Mouse (Mus musculus) neural tube, embryonic 14.5 days (tissue): ENCODE results near the gene Zfp553. TPM values are rescaled to one million over a fixed set of nuclear protein-coding genes. Genes with fewer than 3 reads are reported as not detected.
A peak's percentile ranks its signal among the peaks of the same experiment; 100 is the strongest.

ENCODE experiments used
- ATAC-seq: fragments of 200-750 bp; cut with Nextera tagmentation; 2 replicates; pipeline ENCODE4 v1.8.0; 2017; ENCODE audit warnings: low read depth, mild to moderate bottlenecking, moderate TSS enrichment, moderate library complexity
- H3K27ac ChIP-seq: fragments of 300-500 bp; sonication (generic); 2 replicates; pipeline ENCODE4 v1.5.1; 2014; ENCODE audit warnings: low read depth, mild to moderate bottlenecking, control low read depth, low read length, moderate library complexity, mixed read lengths
- H3K27me3 ChIP-seq: fragments of 300-500 bp; sonication (generic); 2 replicates; pipeline ENCODE4 v1.6.1; 2014; ENCODE audit warnings: low read length; ENCODE audit not compliant: control insufficient read depth, insufficient read depth
- H3K36me3 ChIP-seq: fragments of 300-500 bp; sonication (generic); 2 replicates; pipeline ENCODE4 v1.6.1; 2014; ENCODE audit warnings: low read length, mixed read lengths; ENCODE audit not compliant: control insufficient read depth, insufficient read depth
- H3K4me1 ChIP-seq: fragments of 300-500 bp; sonication (generic); 2 replicates; pipeline ENCODE4 v1.6.1; 2014; ENCODE audit warnings: low read length; ENCODE audit not compliant: control insufficient read depth, insufficient read depth
- H3K4me2 ChIP-seq: fragments of 300-500 bp; sonication (generic); 2 replicates; pipeline ENCODE4 v1.6.1; 2014; ENCODE audit warnings: mild to moderate bottlenecking, low read depth, low read length, control low read depth
- H3K4me3 ChIP-seq: fragments of 300-500 bp; sonication (generic); 2 replicates; pipeline ENCODE4 v1.5.1; 2014; ENCODE audit warnings: low read depth, low read length, control low read depth, mixed read lengths
- H3K9ac ChIP-seq: fragments of 300-500 bp; sonication (generic); replicated peaks from 2 replicates; pipeline ENCODE4 v1.6.1; 2014; ENCODE audit warnings: low read depth, mild to moderate bottlenecking, control low read depth, low read length, mixed read lengths
- H3K9me3 ChIP-seq: fragments of 300-500 bp; sonication (generic); 2 replicates; pipeline ENCODE4 v1.6.1; 2016; ENCODE audit warnings: low read length; ENCODE audit not compliant: control insufficient read depth
- WGBS: fragments of 180-500 bp; shearing (Covaris S2); extraction: QIAGEN DNeasy Blood & Tissue Kit; methylation state at CpG from one replicate; pipeline ENCODE4 v1.1.7; 2014; 5-methylcytosine and 5-hydroxymethylcytosine counted together
- polyA plus RNA-seq: library from polyadenylated mRNA; unstranded; fragments of >200 nt; fragmentation: Nextera tagmentation; extraction: Ambion mirVana; gene quantifications from 2 replicates; pipeline ENCODE4 v1.2.1, GENCODE M21; 2014

Gene Zfp553
- polyA plus RNA-seq, 1 experiment from 2014 or later, result 24.0 TPM

- 93% methylated on average over 6 of the region's 6 CpGs for WGBS
These were observed 8.2 kb upstream of the Zfp553 start for GRCm38 (mm10) chr7:127224616-127225015.

GRCm38 (mm10) chr7:127225147-127225995 is 7.5 kb upstream of the Zfp553 start:
- WGBS, result 91% methylated on average over 11 of the region's 11 CpGs
- no peak for ATAC-seq
- no peaks in the 10 kb centered on the region for H3K27me3 ChIP-seq

More at GRCm38 (mm10) chr7:127224616-127225015, 8.2 kb upstream of the Zfp553 start:
- Histone ChIP-seq H3K27ac (no peak overlapping the region), H3K9me3 (no peaks in the 10 kb centered on the region), H3K36me3 (no peaks in the 10 kb centered on the region), H3K9ac (no peak overlapping the region), H3K4me1 (no peaks in the 10 kb centered on the region), H3K27me3 (no peaks in the 10 kb centered on the region), H3K4me3 (no peak overlapping the region), H3K4me2 (no peak overlapping the region)
- no peak for ATAC-seq

GRCm38 (mm10) chr7:127228615-127229303 is 4.1 kb upstream of the Zfp553 start:
- no peak overlapping the region for H3K9ac ChIP-seq
- no peaks in the 10 kb centered on the region for H3K9me3 ChIP-seq
- no peak overlapping the region for H3K27ac ChIP-seq
- no peaks in the 10 kb centered on the region for H3K36me3 ChIP-seq
- no peak for ATAC-seq
- H3K4me2 ChIP-seq, result no peak overlapping the region
- H3K4me1 ChIP-seq, result peaks cover 14% of the 10 kb centered on the region
- H3K27me3 ChIP-seq, result 0 out of 2 replicates have a peak, but pooled peaks cover 2% of the 10 kb centered on the region
- WGBS, result 65% methylated on average over 4 of the region's 4 CpGs
- H3K4me3 ChIP-seq, result no peak overlapping the region

More at GRCm38 (mm10) chr7:127225147-127225995, 7.5 kb upstream of the Zfp553 start:
- Histone ChIP-seq H3K4me3 (no peak overlapping the region), H3K27ac (no peak overlapping the region), H3K36me3 (no peaks in the 10 kb centered on the region), H3K9me3 (no peaks in the 10 kb centered on the region), H3K4me2 (no peak overlapping the region), H3K9ac (no peak overlapping the region), H3K4me1 (no peaks in the 10 kb centered on the region)

- Histone ChIP-seq H3K36me3 (peaks cover 5% of the 10 kb centered on the region), H3K9me3 (no peaks in the 10 kb centered on the region), H3K4me3 (peak overlapping the region; percentile 99), H3K27me3 (0 out of 2 replicates have a peak, but pooled peaks cover 2% of the 10 kb centered on the region), H3K4me2 (peak overlapping the region; percentile 74), H3K27ac (no peak overlapping the region), H3K4me1 (peaks cover 22% of the 10 kb centered on the region), H3K9ac (peak overlapping the region; percentile 21; the same call in 1 of the 2 replicates)
- no peak for ATAC-seq
- 49% methylated on average over 3 of the region's 3 CpGs for WGBS
These were observed 1.5 kb upstream of the Zfp553 start for GRCm38 (mm10) chr7:127231376-127231775.

- Histone ChIP-seq H3K27ac (peak overlapping the region; percentile 98), H3K9ac (peak overlapping the region; percentile 96), H3K4me2 (peak overlapping the region; percentile 74), H3K36me3 (peaks cover 11% of the 10 kb centered on the region), H3K4me1 (peaks cover 22% of the 10 kb centered on the region), H3K4me3 (peak overlapping the region; percentile 99), H3K27me3 (0 out of 2 replicates have a peak, but pooled peaks cover 2% of the 10 kb centered on the region), H3K9me3 (no peaks in the 10 kb centered on the region)
- no peak for ATAC-seq
- 8% methylated on average over 20 of the region's 20 CpGs for WGBS
These were observed 837 bp upstream of the Zfp553 start for GRCm38 (mm10) chr7:127231826-127232621.

- peaks cover 20% of the 10 kb centered on the region for H3K36me3 ChIP-seq
- peak overlapping the region; percentile 74 for H3K4me2 ChIP-seq
- WGBS, result under 1% methylated on average over 27 of the region's 27 CpGs
- H3K9me3 ChIP-seq, result no peaks in the 10 kb centered on the region
- H3K9ac ChIP-seq, result peak overlapping the region; percentile 96
- H3K27ac ChIP-seq, result peak overlapping the region; percentile 98
- peak overlapping the region; percentile 99 for H3K4me3 ChIP-seq
- ATAC-seq, result peak; percentile 45
- peaks cover 22% of the 10 kb centered on the region for H3K4me1 ChIP-seq
- 0 out of 2 replicates have a peak, but pooled peaks cover 2% of the 10 kb centered on the region for H3K27me3 ChIP-seq
These were observed 498 bp downstream of the Zfp553 start for GRCm38 (mm10) chr7:127233368-127233749.

- 0 out of 2 replicates have a peak, but pooled peaks cover 2% of the 10 kb centered on the region for H3K27me3 ChIP-seq
These were observed 904 bp downstream of the Zfp553 start for GRCm38 (mm10) chr7:127233765-127234164.

GRCm38 (mm10) chr7:127234777-127235176 is 1.9 kb downstream of the Zfp553 start:
- no peak overlapping the region for H3K9ac ChIP-seq
- 0 out of 2 replicates have a peak overlapping the region, but pooled peaks have one; percentile 0 for H3K4me2 ChIP-seq
- peaks cover 22% of the 10 kb centered on the region for H3K4me1 ChIP-seq
- no peak for ATAC-seq
- 0 out of 2 replicates have a peak, but pooled peaks cover 2% of the 10 kb centered on the region for H3K27me3 ChIP-seq
- no peak overlapping the region for H3K27ac ChIP-seq
- H3K9me3 ChIP-seq, result no peaks in the 10 kb centered on the region
- H3K4me3 ChIP-seq, result no peak overlapping the region
- peaks cover 23% of the 10 kb centered on the region for H3K36me3 ChIP-seq
- WGBS, result 90% methylated on average over 2 of the region's 2 CpGs

More at GRCm38 (mm10) chr7:127233765-127234164, 904 bp downstream of the Zfp553 start:
- Histone ChIP-seq H3K9me3 (no peaks in the 10 kb centered on the region), H3K4me3 (peak overlapping the region; percentile 99), H3K36me3 (peaks cover 21% of the 10 kb centered on the region), H3K4me2 (peak overlapping the region; percentile 74), H3K27ac (peak overlapping the region; percentile 98), H3K4me1 (peaks cover 22% of the 10 kb centered on the region), H3K9ac (peak overlapping the region; percentile 96)
- no peak for ATAC-seq
- 6% methylated on average over 9 of the region's 9 CpGs for WGBS
